Mouse (Mus musculus): ENCODE data around the gene Arhgap29.

DNA sequence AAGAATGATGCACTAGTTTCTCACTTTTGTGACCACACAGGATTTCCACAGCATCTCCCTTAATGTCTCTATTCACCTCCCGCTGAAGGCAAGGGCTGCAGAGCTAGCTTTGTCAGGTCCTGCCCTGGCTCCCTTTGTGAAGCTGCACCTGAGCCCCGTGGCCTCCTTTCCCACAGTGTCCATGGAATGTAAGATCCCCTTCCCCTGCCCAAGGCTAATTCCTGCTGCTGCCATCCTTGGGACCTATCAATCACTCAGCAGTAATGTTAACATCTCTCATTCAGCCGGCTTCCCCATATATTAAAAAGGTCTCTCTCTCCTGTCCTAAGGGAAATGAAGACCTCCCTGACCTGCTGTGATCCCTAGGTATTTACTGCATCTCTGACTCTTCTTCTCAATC, 82.8 kb downstream of the Arhgap29 start:
- TF ChIP-seq CTCF (IDR thresholded peaks at IDR 0.05; ENCODE audit: extremely low read depth, insufficient read depth, insufficient read length, insufficient replicate concordance) (no peak), POLR2A (IDR thresholded peaks at IDR 0.05; ENCODE audit: low read depth, low read length) (no peak)

Data from spleen, adult 2 months (tissue).